Mouse (Mus musculus) myocyte (in vitro differentiated cells): Measurements from ENCODE around the gene Itm2b. TPM values are rescaled to one million over a fixed set of nuclear protein-coding genes. Genes with fewer than 3 reads are reported as not detected.

Experiments
- H3K27me3 ChIP-seq: one replicate; pipeline ENCODE4 v1.6.1; 2011; ENCODE audit not compliant: control insufficient read depth, insufficient read depth, insufficient read length
- H3K36me3 ChIP-seq: one replicate; pipeline ENCODE4 v1.6.1; 2011; ENCODE audit not compliant: control insufficient read depth, insufficient read depth
- H3K4me2 ChIP-seq: one replicate; pipeline ENCODE4 v1.6.1; 2011; ENCODE audit warnings: low read depth, control low read depth
- H3K4me3 ChIP-seq: one replicate; pipeline ENCODE4 v1.5.1; 2011; ENCODE audit warnings: mild to moderate bottlenecking, control low read depth, moderate library complexity
- H3K79me2 ChIP-seq: one replicate; pipeline ENCODE4 v1.6.1; 2011; ENCODE audit not compliant: control insufficient read depth, insufficient read depth
- H3ac ChIP-seq: one replicate; pipeline ENCODE4 v1.6.1; 2011; ENCODE audit not compliant: control insufficient read depth, insufficient read length
- CEBPB ChIP-seq: IDR thresholded peaks from 2 replicates; pipeline ENCODE4 v1.6.1; 2011; ENCODE audit warnings: mild to moderate bottlenecking, moderate library complexity; ENCODE audit not compliant: poor library complexity, insufficient read depth, severe bottlenecking
- E2F4 ChIP-seq: IDR thresholded peaks from one replicate; pipeline ENCODE4 v1.6.1; 2011; ENCODE audit warnings: mild to moderate bottlenecking, control low read depth, moderate library complexity; ENCODE audit not compliant: insufficient read depth
- MAX ChIP-seq: IDR thresholded peaks from one replicate; pipeline ENCODE4 v1.6.1; 2011; ENCODE audit warnings: low read depth, mild to moderate bottlenecking, control low read depth
- MYOD1 ChIP-seq, 3 experiments: IDR thresholded peaks; one replicate each; pipeline ENCODE4 v1.6.1; 2011; ENCODE audit warnings: control low read depth in 2 of 3, low read depth in 2 of 3, mild to moderate bottlenecking in 2 of 3, moderate library complexity in 1 of 3; ENCODE audit not compliant: insufficient read length in 2 of 3, control insufficient read depth in 1 of 3
- MYOG ChIP-seq, 3 experiments: IDR thresholded peaks; one replicate each; pipeline ENCODE4 v1.6.1; 2011; ENCODE audit warnings: control low read depth in 2 of 3, low read depth in 2 of 3, mild to moderate bottlenecking in 2 of 3; ENCODE audit not compliant: insufficient read length in 2 of 3, control insufficient read depth in 1 of 3, insufficient read depth in 1 of 3
- POLR2A ChIP-seq: IDR thresholded peaks from one replicate; pipeline ENCODE4 v1.6.1; 2011; ENCODE audit warnings: low read depth, mild to moderate bottlenecking, control low read depth, moderate library complexity; ENCODE audit not compliant: insufficient read length
- POLR2AphosphoS2 ChIP-seq: IDR thresholded peaks from one replicate; pipeline ENCODE4 v1.6.1; 2011; ENCODE audit warnings: low read depth, control low read depth; ENCODE audit not compliant: insufficient read length
- REST ChIP-seq: IDR thresholded peaks from one replicate; pipeline ENCODE4 v1.6.1; 2011; ENCODE audit warnings: mild to moderate bottlenecking, control low read depth, moderate library complexity; ENCODE audit not compliant: insufficient read depth, insufficient read length
- SRF ChIP-seq: IDR thresholded peaks from one replicate; pipeline ENCODE4 v1.6.1; 2011; ENCODE audit warnings: low read depth; ENCODE audit not compliant: control insufficient read depth, insufficient read length
- TCF12 ChIP-seq: IDR thresholded peaks from one replicate; pipeline ENCODE4 v1.6.1; 2011; ENCODE audit warnings: mild to moderate bottlenecking, control low read depth; ENCODE audit not compliant: poor library complexity, insufficient read depth, severe bottlenecking
- TCF3 ChIP-seq: IDR thresholded peaks from one replicate; pipeline ENCODE4 v1.6.1; 2011; ENCODE audit warnings: low read depth, control low read depth; ENCODE audit not compliant: insufficient read length
- USF1 ChIP-seq: IDR thresholded peaks from one replicate; pipeline ENCODE4 v1.6.1; 2011; ENCODE audit warnings: low read depth, mild to moderate bottlenecking, control low read depth, moderate library complexity
- polyA plus RNA-seq: library from polyadenylated mRNA; unstranded; fragments of >200 nt; fragmentation: generic; extraction: Trizol; gene quantifications from one replicate; pipeline ENCODE4 v1.2.1, GENCODE M21; 2012; ENCODE audit warnings: missing spikeins

Gene Itm2b
- polyA plus RNA-seq, 1 experiment, result 530 TPM

- TF ChIP-seq TCF12 (no peak), SRF (no peak), E2F4 (no peak), CEBPB (no peak)
- no peak overlapping the region for H3K4me3 ChIP-seq
- no peaks in the 10 kb centered on the region for H3K27me3 ChIP-seq
- peaks cover 25% of the 10 kb centered on the region for H3K36me3 ChIP-seq
- H3ac ChIP-seq, result no peak overlapping the region
- no peak overlapping the region for H3K4me2 ChIP-seq
- H3K79me2 ChIP-seq, result peaks cover 97% of the 10 kb centered on the region
Observed at GRCm38 (mm10) chr14:73374315-73374890, 10.7 kb downstream of the Itm2b start.

GRCm38 (mm10) chr14:73373606-73374005, 11.5 kb downstream of the Itm2b start:
- Histone ChIP-seq H3K4me3 (no peak overlapping the region), H3K79me2 (peaks cover 93% of the 10 kb centered on the region), H3ac (no peak overlapping the region), H3K36me3 (peaks cover 26% of the 10 kb centered on the region), H3K27me3 (no peaks in the 10 kb centered on the region), H3K4me2 (no peak overlapping the region)
- TF ChIP-seq SRF, result no peak
- TF ChIP-seq USF1, result no peak
- no peak for TF ChIP-seq MYOD1 (IDR thresholded peaks at IDR 0.05; ENCODE audit: control insufficient read depth in 1 of 3, insufficient read length in 2 of 3, low read depth in 2 of 3)
- no peak for TF ChIP-seq MAX
- TF ChIP-seq E2F4, result no peak
- no peak for TF ChIP-seq REST
- no peak for TF ChIP-seq MYOG (IDR thresholded peaks at IDR 0.05; ENCODE audit: control insufficient read depth in 1 of 3, insufficient read depth in 1 of 3, insufficient read length in 2 of 3, low read depth in 2 of 3)
- no peak for TF ChIP-seq POLR2A
- no peak for TF ChIP-seq TCF12
- TF ChIP-seq TCF3, result no peak
- TF ChIP-seq CEBPB, result no peak
- no peak for TF ChIP-seq POLR2AphosphoS2

- no peak for TF ChIP-seq TCF12
- TF ChIP-seq MYOD1 (IDR thresholded peaks at IDR 0.05; ENCODE audit: control insufficient read depth in 1 of 3, insufficient read length in 2 of 3, low read depth in 2 of 3), result no peak
- TF ChIP-seq REST, result no peak
- no peak for TF ChIP-seq SRF
- TF ChIP-seq POLR2A, result no peak
- TF ChIP-seq E2F4, result no peak
- no peak for TF ChIP-seq MYOG (IDR thresholded peaks at IDR 0.05; ENCODE audit: control insufficient read depth in 1 of 3, insufficient read depth in 1 of 3, insufficient read length in 2 of 3, low read depth in 2 of 3)
- no peak for TF ChIP-seq CEBPB
- no peak for TF ChIP-seq USF1
- TF ChIP-seq TCF3, result no peak
- no peak for TF ChIP-seq POLR2AphosphoS2
- no peak for TF ChIP-seq MAX
- no peak overlapping the region for H3ac ChIP-seq
- H3K4me3 ChIP-seq, result no peak overlapping the region
- peaks cover 89% of the 10 kb centered on the region for H3K79me2 ChIP-seq
- no peak overlapping the region for H3K4me2 ChIP-seq
- no peaks in the 10 kb centered on the region for H3K27me3 ChIP-seq
- peaks cover 32% of the 10 kb centered on the region for H3K36me3 ChIP-seq
Observed at GRCm38 (mm10) chr14:73372990-73373389, 12.1 kb downstream of the Itm2b start.

- Histone ChIP-seq H3K27me3 (no peaks in the 10 kb centered on the region), H3K79me2 (peaks cover 75% of the 10 kb centered on the region), H3K36me3 (peaks cover 46% of the 10 kb centered on the region), H3K4me2 (no peak overlapping the region), H3ac (no peak overlapping the region), H3K4me3 (no peak overlapping the region)
- TF ChIP-seq MAX (no peak), REST (no peak), POLR2AphosphoS2 (no peak), E2F4 (no peak), SRF (no peak), TCF12 (no peak), POLR2A (no peak), MYOD1 (IDR thresholded peaks at IDR 0.05; ENCODE audit: control insufficient read depth in 1 of 3, insufficient read length in 2 of 3, low read depth in 2 of 3) (no peak), TCF3 (no peak), CEBPB (no peak), USF1 (no peak), MYOG (IDR thresholded peaks at IDR 0.05; ENCODE audit: control insufficient read depth in 1 of 3, insufficient read depth in 1 of 3, insufficient read length in 2 of 3, low read depth in 2 of 3) (no peak)
Observed at GRCm38 (mm10) chr14:73371577-73371976, 13.5 kb downstream of the Itm2b start.

GRCm38 (mm10) chr14:73370695-73371372, 14.3 kb downstream of the Itm2b start:
- peaks cover 54% of the 10 kb centered on the region for H3K36me3 ChIP-seq
- peaks cover 68% of the 10 kb centered on the region for H3K79me2 ChIP-seq
- H3K27me3 ChIP-seq, result no peaks in the 10 kb centered on the region
- TF ChIP-seq CEBPB, result no peak
- no peak for TF ChIP-seq MYOD1 (IDR thresholded peaks at IDR 0.05; ENCODE audit: control insufficient read depth in 1 of 3, insufficient read length in 2 of 3, low read depth in 2 of 3)
- no peak for TF ChIP-seq REST
- TF ChIP-seq MAX, result no peak
- TF ChIP-seq MYOG (IDR thresholded peaks at IDR 0.05; ENCODE audit: control insufficient read depth in 1 of 3, insufficient read depth in 1 of 3, insufficient read length in 2 of 3, low read depth in 2 of 3), result no peak
- no peak for TF ChIP-seq SRF
- TF ChIP-seq TCF12, result no peak
- TF ChIP-seq TCF3, result no peak
- TF ChIP-seq USF1, result no peak
- TF ChIP-seq POLR2A, result no peak
- no peak for TF ChIP-seq POLR2AphosphoS2
- TF ChIP-seq E2F4, result no peak
- H3ac ChIP-seq, result no peak overlapping the region
- no peak overlapping the region for H3K4me2 ChIP-seq
- H3K4me3 ChIP-seq, result no peak overlapping the region
